Mouse (Mus musculus) lung, embryonic 14.5 days (tissue): Measurements from ENCODE around the gene Dock4. TPM values are rescaled to one million over a fixed set of nuclear protein-coding genes. Genes with fewer than 3 reads are reported as not detected.
A peak's percentile ranks its signal among the peaks of the same experiment; 100 is the strongest.

Experiments
- ATAC-seq: fragments of 200-750 bp; cut with Nextera tagmentation; 2 replicates; pipeline ENCODE4 v1.8.0; 2017; ENCODE audit warnings: mild to moderate bottlenecking, moderate TSS enrichment, moderate library complexity; ENCODE audit not compliant: insufficient read depth
- DNase-seq: peaks from one replicate; pipeline ENCODE4 v3.0.0-alpha.2; 2015
- H3K27ac ChIP-seq: fragments of 300-500 bp; sonication (generic); 2 replicates; pipeline ENCODE4 v1.5.1; 2014; ENCODE audit warnings: low read depth, mild to moderate bottlenecking, moderate library complexity
- H3K27me3 ChIP-seq: fragments of 300-500 bp; sonication (generic); 2 replicates; pipeline ENCODE4 v1.6.1; 2014; ENCODE audit warnings: low read length, control low read depth; ENCODE audit not compliant: insufficient read depth
- H3K36me3 ChIP-seq: fragments of 300-500 bp; sonication (generic); 2 replicates; pipeline ENCODE4 v1.6.1; 2014; ENCODE audit warnings: control low read depth; ENCODE audit not compliant: insufficient read depth
- H3K4me1 ChIP-seq: fragments of 300-500 bp; sonication (generic); 2 replicates; pipeline ENCODE4 v1.6.1; 2014; ENCODE audit warnings: antibody characterized with exemption, control low read depth; ENCODE audit not compliant: insufficient read depth
- H3K4me2 ChIP-seq: fragments of 300-500 bp; sonication (generic); 2 replicates; pipeline ENCODE4 v1.6.1; 2014; ENCODE audit warnings: mild to moderate bottlenecking
- H3K4me3 ChIP-seq: fragments of 300-500 bp; sonication (generic); 2 replicates; pipeline ENCODE4 v1.5.1; 2014; ENCODE audit warnings: low read depth, low read length
- H3K9ac ChIP-seq: fragments of 300-500 bp; sonication (generic); 2 replicates; pipeline ENCODE4 v1.6.1; 2014
- H3K9me3 ChIP-seq: fragments of 300-500 bp; sonication (generic); 2 replicates; pipeline ENCODE4 v1.6.1; 2016; ENCODE audit warnings: low read depth, low read length, control low read depth
- CTCF ChIP-seq: IDR thresholded peaks from 2 replicates; pipeline ENCODE4 v1.5.1; 2016; ENCODE audit warnings: antibody characterized with exemption, low read depth
- WGBS: fragments of 180-500 bp; shearing (Covaris S2); extraction: QIAGEN DNeasy Blood & Tissue Kit; methylation state at CpG from one replicate; pipeline ENCODE4 v1.1.7; 2014; 5-methylcytosine and 5-hydroxymethylcytosine counted together
- polyA plus RNA-seq: library from polyadenylated mRNA; unstranded; fragments of >200 nt; fragmentation: Nextera tagmentation; extraction: Ambion mirVana; gene quantifications from 2 replicates; pipeline ENCODE4 v1.2.1, GENCODE M21; 2014

The Dock4 gene
- polyA plus RNA-seq, 1 experiment from 2014 or later, result 28.9 TPM

DNA sequence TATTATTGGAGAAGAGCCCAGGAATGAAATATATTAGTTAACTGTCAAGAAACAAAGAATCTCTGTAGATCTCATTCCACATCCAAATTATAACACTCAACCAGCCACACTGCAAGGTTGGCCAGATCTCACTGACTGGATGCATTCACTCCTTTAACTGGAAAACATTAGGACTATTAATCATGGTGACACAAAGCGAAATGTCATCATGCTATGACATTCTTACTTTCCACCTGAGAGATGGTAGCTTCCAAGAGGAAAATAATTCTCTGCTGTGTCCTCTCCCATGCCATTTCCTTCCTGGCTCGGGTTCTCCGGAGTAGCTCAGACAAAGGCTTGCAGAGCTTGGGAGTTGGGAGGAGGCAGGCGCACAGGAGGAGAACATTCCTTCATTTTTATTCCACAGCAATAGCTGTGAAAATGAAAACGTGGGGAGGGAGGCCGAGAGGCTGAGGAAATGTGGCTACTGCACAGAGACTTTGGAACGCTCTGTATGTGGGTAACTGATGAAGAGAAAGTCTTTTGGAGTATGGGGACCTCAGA, 17.0 kb downstream of the Dock4 start:
- Histone ChIP-seq H3K4me3 (no peak overlapping the region), H3K27ac (peak overlapping the region; percentile 27; the same call in 1 of the 2 replicates), H3K4me1 (peaks cover 19% of the 10 kb centered on the region), H3K36me3 (no peaks in the 10 kb centered on the region), H3K9me3 (no peaks in the 10 kb centered on the region), H3K27me3 (no peaks in the 10 kb centered on the region), H3K4me2 (peak overlapping the region; percentile 15; the same call in 1 of the 2 replicates), H3K9ac (no peak overlapping the region)
- no peak for ATAC-seq
- DNase-seq, result peak; percentile 46
- 38% methylated on average over 7 of the region's 7 CpGs for WGBS
- TF ChIP-seq CTCF, result no peak

DNA sequence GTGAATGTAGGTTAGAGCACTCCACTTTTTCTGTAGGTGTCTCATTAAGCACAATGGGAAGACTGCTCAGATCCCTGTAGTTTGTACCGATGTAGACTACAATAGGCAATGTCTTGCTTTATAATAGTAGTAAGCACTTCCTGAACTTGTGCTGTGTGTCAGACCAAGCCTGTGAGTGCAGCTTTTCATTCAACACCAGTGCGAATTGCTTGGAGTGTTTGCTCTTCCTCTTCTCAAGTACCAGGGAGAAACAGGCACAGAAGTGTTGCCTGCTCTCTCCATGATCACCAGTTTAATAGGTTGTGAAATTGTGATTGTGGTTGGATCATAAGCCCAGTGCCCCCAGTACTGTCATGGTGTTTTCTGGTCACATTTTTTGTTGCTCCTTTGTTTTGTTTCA, 18.1 kb downstream of the Dock4 start:
- Histone ChIP-seq H3K27ac (0 out of 2 replicates have a peak overlapping the region, but pooled peaks have one; percentile 12), H3K36me3 (no peaks in the 10 kb centered on the region), H3K4me3 (no peak overlapping the region), H3K4me2 (peak overlapping the region; percentile 23; the same call in 1 of the 2 replicates), H3K4me1 (peaks cover 19% of the 10 kb centered on the region), H3K27me3 (no peaks in the 10 kb centered on the region), H3K9me3 (no peaks in the 10 kb centered on the region), H3K9ac (no peak overlapping the region)
- no peak for TF ChIP-seq CTCF
- DNase-seq (peak; percentile 52), ATAC-seq (peak; percentile 49)
- 43% methylated on average over 2 of the region's 2 CpGs for WGBS

DNA sequence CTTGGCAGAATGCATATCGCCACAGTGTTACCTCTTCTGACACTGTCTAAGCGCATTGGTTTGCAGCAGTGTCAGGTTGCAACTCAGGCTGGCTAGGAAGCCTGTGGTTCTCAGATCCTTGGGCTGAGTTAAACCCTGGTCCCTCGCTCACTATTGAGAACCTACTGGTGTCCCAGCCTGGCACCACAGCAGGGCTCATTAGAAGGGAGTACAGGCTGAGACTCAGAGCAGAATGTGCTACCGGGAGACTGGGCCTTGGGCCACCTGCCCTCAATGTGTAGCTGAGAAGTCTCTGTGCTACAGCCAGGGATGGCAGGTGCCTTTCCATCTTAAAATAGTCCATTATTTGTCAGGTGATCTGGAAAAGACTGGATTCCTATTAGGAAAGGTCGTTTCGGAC, 18.5 kb downstream of the Dock4 start:
- WGBS, result 50% methylated on average over 6 of the region's 6 CpGs
- ATAC-seq, result peak; percentile 35; the same call in 1 of the 2 replicates
- H3K27me3 ChIP-seq, result no peaks in the 10 kb centered on the region
- no peak for DNase-seq
- peak overlapping the region; percentile 23; the same call in 1 of the 2 replicates for H3K4me2 ChIP-seq
- no peaks in the 10 kb centered on the region for H3K9me3 ChIP-seq
- H3K4me1 ChIP-seq, result peaks cover 19% of the 10 kb centered on the region
- no peak for TF ChIP-seq CTCF
- H3K27ac ChIP-seq, result 0 out of 2 replicates have a peak overlapping the region, but pooled peaks have one; percentile 12
- no peak overlapping the region for H3K4me3 ChIP-seq
- no peak overlapping the region for H3K9ac ChIP-seq
- H3K36me3 ChIP-seq, result no peaks in the 10 kb centered on the region

DNA sequence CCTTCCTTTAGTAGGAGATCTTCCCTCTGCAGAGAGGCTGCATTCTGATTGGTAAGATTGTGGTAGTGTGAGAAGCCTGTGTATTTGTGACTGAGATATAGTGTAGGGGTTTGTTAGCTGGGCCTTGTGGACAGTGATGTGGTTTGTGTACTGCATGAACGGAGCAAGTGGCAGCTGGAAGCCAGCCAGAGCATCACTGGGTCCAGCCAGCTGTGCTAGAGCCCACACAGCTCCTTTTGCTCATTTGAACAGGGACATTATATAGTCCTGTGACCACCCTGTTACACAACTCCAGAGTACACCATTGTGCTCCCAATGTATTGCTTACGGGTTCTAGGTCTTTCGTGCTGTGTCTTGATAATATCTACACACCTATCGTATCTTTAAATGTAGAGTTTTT, 22.5 kb downstream of the Dock4 start:
- Histone ChIP-seq H3K36me3 (no peaks in the 10 kb centered on the region), H3K9me3 (no peaks in the 10 kb centered on the region)
- 82% methylated on average over 4 of the region's 4 CpGs for WGBS

DNA sequence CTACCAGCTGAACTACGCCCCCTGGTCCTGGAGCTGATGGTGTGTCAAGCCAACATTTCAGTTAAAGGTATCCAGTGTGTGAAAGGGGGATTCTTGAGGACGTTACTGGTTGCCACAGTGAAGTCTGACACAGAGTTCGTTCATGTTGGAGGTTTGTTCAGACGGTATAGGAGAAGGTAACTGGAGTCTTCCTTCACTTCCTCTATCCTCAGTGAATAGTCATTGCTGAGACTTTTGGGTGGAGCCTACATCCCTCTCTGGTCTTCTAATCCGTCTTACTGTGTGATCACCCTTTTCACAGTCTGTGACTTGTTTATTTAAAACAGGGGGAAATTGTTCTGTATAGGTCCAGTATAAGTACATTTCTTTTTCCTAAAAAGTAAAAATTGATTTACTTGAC, 23.3 kb downstream of the Dock4 start:
- Histone ChIP-seq H3K4me2 (no peak overlapping the region), H3K27ac (no peak overlapping the region), H3K9ac (no peak overlapping the region), H3K9me3 (no peaks in the 10 kb centered on the region), H3K4me1 (peaks cover 27% of the 10 kb centered on the region), H3K27me3 (no peaks in the 10 kb centered on the region), H3K36me3 (no peaks in the 10 kb centered on the region), H3K4me3 (no peak overlapping the region)
- 69% methylated on average over 5 of the region's 5 CpGs for WGBS
- no peak for DNase-seq
- TF ChIP-seq CTCF, result no peak
- no peak for ATAC-seq

More for the DNA sequence above, 22.5 kb downstream of the Dock4 start:
- no peak overlapping the region for H3K9ac ChIP-seq
- TF ChIP-seq CTCF, result no peak
- ATAC-seq (no peak), DNase-seq (peak; percentile 46)
- H3K27ac ChIP-seq, result no peak overlapping the region
- H3K4me1 ChIP-seq, result peaks cover 25% of the 10 kb centered on the region
- H3K4me3 ChIP-seq, result no peak overlapping the region
- no peak overlapping the region for H3K4me2 ChIP-seq
- H3K27me3 ChIP-seq, result no peaks in the 10 kb centered on the region

DNA sequence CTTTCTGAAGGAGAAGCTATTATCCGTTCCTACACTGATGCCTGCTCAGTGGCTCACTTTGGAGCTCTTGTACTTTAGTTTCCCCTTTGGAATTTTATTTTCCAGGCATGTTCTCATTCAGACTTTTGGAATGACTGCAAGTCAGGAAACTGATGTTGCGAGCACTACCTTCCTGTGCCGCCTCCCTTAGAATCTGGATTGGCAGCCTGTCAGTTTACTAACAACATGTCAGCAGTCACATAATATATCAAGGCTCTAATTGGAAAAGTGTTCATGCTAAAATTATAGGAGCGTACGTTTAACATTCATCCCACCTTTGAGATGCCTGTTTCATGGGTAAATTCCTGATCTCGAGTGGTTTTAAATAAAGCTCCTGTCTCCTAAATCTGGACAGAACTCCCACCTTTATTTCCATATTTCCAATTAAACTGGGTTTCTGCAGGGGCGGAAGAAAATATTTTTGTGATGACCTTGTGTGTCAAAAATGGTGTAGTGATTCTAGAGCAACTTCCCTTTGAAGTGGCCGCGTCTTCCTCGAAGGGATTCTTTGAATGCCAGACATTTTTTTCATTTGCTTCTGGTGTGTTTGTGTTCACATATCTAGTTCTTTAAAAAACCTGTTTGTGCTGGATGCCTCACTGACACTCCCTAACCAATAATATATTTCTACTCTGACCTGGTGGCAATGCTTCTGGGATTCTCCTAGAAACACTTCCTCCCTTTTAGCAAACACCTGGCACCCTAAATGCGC, 26.1 kb downstream of the Dock4 start:
- peak overlapping the region; percentile 47 for H3K4me2 ChIP-seq
- H3K4me3 ChIP-seq, result no peak overlapping the region
- H3K27ac ChIP-seq, result peak overlapping the region; percentile 24; the same call in 1 of the 2 replicates
- ATAC-seq, result no peak
- H3K9me3 ChIP-seq, result no peaks in the 10 kb centered on the region
- H3K27me3 ChIP-seq, result no peaks in the 10 kb centered on the region
- peaks cover 17% of the 10 kb centered on the region for H3K4me1 ChIP-seq
- 20% methylated on average over 11 of the region's 11 CpGs for WGBS
- no peak overlapping the region; the same call in 1 of the 2 replicates for H3K9ac ChIP-seq
- no peaks in the 10 kb centered on the region for H3K36me3 ChIP-seq
- peak; percentile 71 for DNase-seq
- no peak for TF ChIP-seq CTCF

DNA sequence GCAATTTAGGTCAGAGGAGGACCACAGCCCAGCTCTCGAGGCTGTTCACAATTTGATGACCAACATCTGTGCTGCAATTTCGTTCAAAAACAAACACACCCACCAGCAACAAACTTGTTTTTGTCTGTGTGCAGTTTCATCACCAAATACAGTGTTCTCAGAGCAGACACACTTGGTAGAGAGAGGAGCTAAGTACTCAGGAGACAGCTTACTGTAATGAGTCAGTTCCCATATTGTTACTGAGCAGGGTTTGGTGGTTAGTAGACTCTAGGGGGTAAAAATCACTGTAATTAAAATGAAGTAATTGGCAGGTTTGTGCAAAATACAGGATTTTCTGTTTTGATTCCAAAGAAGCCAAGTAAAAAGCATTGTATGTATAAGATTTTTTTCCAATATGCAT, 28.0 kb downstream of the Dock4 start:
- peaks cover 28% of the 10 kb centered on the region for H3K4me1 ChIP-seq
- WGBS, result 40% methylated on average over 2 of the region's 2 CpGs
- H3K27me3 ChIP-seq, result no peaks in the 10 kb centered on the region
- no peak overlapping the region for H3K4me2 ChIP-seq
- H3K36me3 ChIP-seq, result no peaks in the 10 kb centered on the region
- TF ChIP-seq CTCF, result no peak
- no peak for ATAC-seq
- H3K4me3 ChIP-seq, result no peak overlapping the region
- H3K9ac ChIP-seq, result no peak overlapping the region
- H3K9me3 ChIP-seq, result no peaks in the 10 kb centered on the region
- no peak overlapping the region for H3K27ac ChIP-seq
- DNase-seq, result no peak
